Mouse (Mus musculus) adrenal gland, postnatal 4 days (tissue): ENCODE measurements around the gene Krr1. TPM values are rescaled to one million over a fixed set of nuclear protein-coding genes. Genes with fewer than 3 reads are reported as not detected.

Experiments used
- DNase-seq, 2 experiments: peaks; one replicate each; pipeline ENCODE4 v3.0.0; 2021 to 2022; ENCODE audit warnings: low spot score in 2 of 2, mixed read lengths in 2 of 2
- long read RNA-seq, 2 experiments: library from polyadenylated mRNA; stranded (forward); transcript quantifications; one replicate each; pipeline ENCODE4 v2.0.0; 2021
- total RNA-seq, 2 experiments: library from RNA; stranded (reverse); gene quantifications; 2 replicates each; pipeline ENCODE4 v1.2.3; 2021

The Krr1 gene
- total RNA-seq = 10 to 100 TPM; 36.1 to 41.8 TPM
- long read RNA-seq, experiment 1, full-length matches to known transcripts = 18 of 20 reads
- long read RNA-seq, experiment 1, partial matches to known transcripts = 1 of 20 reads
- long read RNA-seq, experiment 1, other reads (novel, unspliced or antisense) = 1 of 20 reads
- long read RNA-seq, experiment 2, full-length matches to known transcripts = 49 of 55 reads
- long read RNA-seq, experiment 2, partial matches to known transcripts = 1 of 55 reads
- long read RNA-seq, experiment 2, other reads (novel, unspliced or antisense) = 5 of 55 reads

GRCm38 (mm10) chr10:111972542-111973361, at the start of gene Krr1:
Gene Krr1, plus strand, starts transcription at chr10:111972664.
- peak; percentile 50 to 65 for DNase-seq

- DNase-seq = no peak
Measured at GRCm38 (mm10) chr10:111923503-111924135, 48.8 kb upstream of the Krr1 start.

GRCm38 (mm10) chr10:111924141-111924540, 48.3 kb upstream of the Krr1 start:
- no peak for DNase-seq

- no peak for DNase-seq
Measured at GRCm38 (mm10) chr10:111924716-111925488, 47.6 kb upstream of the Krr1 start.

- DNase-seq = peak; percentile 73 to 83
Measured at GRCm38 (mm10) chr10:111925489-111925860, 47.0 kb upstream of the Krr1 start.

- DNase-seq = no peak
Measured at GRCm38 (mm10) chr10:111932621-111933345, 39.7 kb upstream of the Krr1 start.

GRCm38 (mm10) chr10:111935207-111935606, 37.3 kb upstream of the Krr1 start:
- DNase-seq = no peak

- no peak for DNase-seq
Measured at GRCm38 (mm10) chr10:111936021-111936420, 36.4 kb upstream of the Krr1 start.

- DNase-seq = peak; percentile 6 to 15
Measured at GRCm38 (mm10) chr10:111936491-111937145, 35.8 kb upstream of the Krr1 start.

- no peak for DNase-seq
Measured at GRCm38 (mm10) chr10:111937146-111937534, 35.3 kb upstream of the Krr1 start.

GRCm38 (mm10) chr10:111943026-111943425, 29.4 kb upstream of the Krr1 start:
- DNase-seq = no peak

GRCm38 (mm10) chr10:111945563-111945962, 26.9 kb upstream of the Krr1 start:
- no peak for DNase-seq

- no peak for DNase-seq
Measured at GRCm38 (mm10) chr10:111948041-111948440, 24.4 kb upstream of the Krr1 start.

- DNase-seq = no peak
Measured at GRCm38 (mm10) chr10:111949008-111949407, 23.5 kb upstream of the Krr1 start.

GRCm38 (mm10) chr10:111955836-111956235, 16.6 kb upstream of the Krr1 start:
- no peak for DNase-seq

GRCm38 (mm10) chr10:111957271-111958045, 15.0 kb upstream of the Krr1 start:
- peak; percentile 7 to 20 for DNase-seq

- DNase-seq = no peak
Measured at GRCm38 (mm10) chr10:111958046-111958421, 14.4 kb upstream of the Krr1 start.

- no peak for DNase-seq
Measured at GRCm38 (mm10) chr10:111959353-111959752, 13.1 kb upstream of the Krr1 start.

- DNase-seq = no peak
Measured at GRCm38 (mm10) chr10:111960459-111960858, 12.0 kb upstream of the Krr1 start.
